Mouse (Mus musculus): ENCODE results near the gene Mcu.

DNA sequence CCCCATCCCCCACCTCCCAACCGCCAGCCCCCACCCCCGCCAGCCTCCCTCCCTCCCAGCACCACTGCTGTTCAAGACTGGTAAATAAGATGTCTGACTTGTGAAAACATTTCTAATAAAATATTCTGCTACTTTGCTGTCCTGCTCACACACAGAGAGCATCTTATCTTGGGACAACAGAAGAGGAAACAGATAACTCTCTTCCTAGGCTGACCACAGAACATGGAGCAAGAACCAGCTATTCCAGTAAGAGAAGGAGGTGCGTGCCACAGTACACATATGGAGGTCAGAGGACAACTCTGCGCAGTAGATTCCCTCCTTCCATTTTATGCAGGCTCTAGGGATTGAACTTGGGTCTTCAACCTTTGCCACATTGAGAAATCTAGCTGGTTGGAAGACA, 45.2 kb downstream of the Mcu start:
- no peak for TF ChIP-seq POLR2A (IDR thresholded peaks at IDR 0.05; ENCODE audit: low read depth, low read length)
- no peak for TF ChIP-seq CTCF (IDR thresholded peaks at IDR 0.05; ENCODE audit: extremely low read depth, insufficient read depth, insufficient read length, insufficient replicate concordance)

Data from spleen, adult 2 months (tissue).